Mouse (Mus musculus) kidney, adult 18-20 months (tissue): Measurements from ENCODE around the gene Thtpa.

Experiments
- DNase-seq: peaks from one replicate; pipeline ENCODE4 v3.0.0; 2021

Thtpa gene

DNA sequence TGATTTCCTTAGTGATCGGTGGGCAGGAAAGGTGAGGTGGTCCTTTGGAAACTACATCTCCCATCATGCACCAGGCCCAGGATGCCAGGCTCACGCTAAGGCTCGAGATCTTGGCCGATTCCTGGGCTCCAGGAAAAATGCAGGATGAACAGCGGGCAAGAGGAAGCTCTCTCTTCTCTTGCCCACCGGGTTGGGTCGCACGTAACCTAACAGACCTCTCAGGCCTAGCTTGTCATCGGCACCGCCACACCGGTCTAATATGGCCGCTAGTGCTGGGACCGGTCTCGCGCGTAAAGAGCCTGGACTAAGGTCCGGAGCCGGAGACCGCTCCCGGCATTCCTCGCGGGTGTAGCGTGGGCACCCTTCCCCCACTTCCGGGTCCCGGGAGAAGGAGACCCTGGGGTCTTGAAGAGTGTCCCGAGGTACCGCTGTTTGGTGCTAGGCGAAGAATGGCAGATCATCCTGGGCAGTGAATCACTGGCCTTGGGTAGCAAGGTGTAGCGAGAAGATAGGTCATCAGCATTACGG is at the start of gene Thtpa:
TSS of gene Thtpa (plus strand) at position 81 of the 528 bp plus-strand sequence.
- peak; percentile 91 for DNase-seq

DNA sequence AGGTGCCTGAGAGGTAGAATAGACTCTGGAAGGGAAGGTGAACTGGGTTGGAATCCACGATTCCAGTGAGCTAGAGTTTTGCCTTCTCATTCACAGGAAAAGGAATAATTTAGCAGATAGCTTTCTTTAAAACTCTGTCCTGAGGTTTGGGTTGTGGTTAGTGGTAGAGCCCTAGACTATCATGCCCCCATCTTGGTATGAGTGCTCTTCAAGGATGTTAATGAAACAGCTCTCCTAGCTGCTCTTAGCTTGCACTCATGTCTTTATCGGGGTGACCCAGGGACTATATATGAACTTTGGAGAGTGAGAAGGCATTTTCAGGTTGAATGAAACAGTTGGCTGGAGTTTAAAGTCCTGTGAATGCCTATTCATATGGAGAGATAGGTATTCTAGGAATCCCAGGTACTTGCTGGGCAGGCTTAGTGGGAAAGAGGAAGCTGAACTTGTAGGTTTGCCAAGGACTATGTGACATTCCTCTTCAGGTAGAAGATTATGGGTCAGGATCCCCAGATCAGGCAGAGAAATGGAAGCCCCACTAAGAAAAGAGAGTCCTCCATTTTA is 46.5 kb upstream of the Thtpa start:
- no peak for DNase-seq

DNA sequence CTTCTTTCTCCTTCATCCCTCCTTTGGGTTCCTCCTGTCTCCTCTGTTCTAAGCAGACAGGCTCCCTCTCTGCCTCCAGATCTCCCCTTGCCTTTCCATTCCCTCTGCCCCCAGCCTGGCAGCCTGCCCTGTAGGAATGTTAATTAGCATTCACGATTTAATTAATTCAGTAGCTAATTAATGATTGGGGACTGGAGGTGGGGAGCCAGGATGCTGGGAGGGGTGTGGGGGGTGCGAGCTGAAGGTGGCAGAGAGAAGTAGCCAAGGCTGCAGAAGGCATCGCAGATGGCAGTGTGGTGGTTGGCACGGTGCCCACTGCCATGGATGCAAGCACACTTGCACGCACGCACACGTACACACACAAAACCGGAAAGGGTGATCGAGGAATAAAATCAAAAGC is 42.1 kb upstream of the Thtpa start:
- peak; percentile 19 for DNase-seq

DNA sequence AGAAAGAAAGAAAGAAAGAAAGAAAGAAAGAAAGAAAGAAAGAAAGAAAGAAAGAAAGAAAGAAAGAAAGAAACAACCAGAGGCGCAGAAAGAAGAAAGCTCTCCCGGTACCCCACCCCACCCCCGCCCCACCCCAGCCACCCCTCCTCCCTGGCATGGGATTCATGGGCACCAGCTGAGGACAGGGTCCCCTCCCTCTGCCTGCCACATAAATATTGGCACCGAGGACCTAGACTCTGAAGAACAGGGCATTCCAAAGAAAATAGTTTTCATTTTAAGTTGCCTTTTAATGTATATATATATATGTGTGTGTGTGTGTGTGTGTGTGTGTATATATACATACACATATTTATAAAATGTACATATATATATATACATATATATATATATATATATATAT is 41.5 kb upstream of the Thtpa start:
- DNase-seq: no peak

DNA sequence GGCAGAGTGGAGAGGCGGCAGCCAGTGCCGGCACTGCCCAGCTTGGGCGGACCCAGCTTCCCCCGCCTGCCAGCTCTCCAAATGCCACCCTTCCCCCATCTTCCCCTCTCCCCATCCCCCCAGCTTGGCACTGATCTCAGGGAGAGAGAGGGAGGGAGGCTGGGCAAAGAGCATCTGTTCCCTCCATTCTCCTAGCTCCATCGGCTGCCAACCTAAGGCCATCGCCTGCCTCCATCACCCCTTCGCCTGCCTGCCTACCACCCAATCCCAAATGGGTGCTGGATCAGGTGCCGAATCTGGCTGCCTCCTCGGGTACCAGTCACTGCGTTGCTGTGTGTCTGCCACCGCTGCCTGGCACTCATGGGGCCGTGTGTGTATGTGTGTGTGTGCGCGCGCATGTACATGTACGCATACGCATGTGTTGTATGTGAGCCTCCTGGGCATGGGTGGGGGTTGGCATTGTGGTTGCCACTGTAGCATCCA is 40.8 kb upstream of the Thtpa start:
- peak; percentile 47 for DNase-seq

DNA sequence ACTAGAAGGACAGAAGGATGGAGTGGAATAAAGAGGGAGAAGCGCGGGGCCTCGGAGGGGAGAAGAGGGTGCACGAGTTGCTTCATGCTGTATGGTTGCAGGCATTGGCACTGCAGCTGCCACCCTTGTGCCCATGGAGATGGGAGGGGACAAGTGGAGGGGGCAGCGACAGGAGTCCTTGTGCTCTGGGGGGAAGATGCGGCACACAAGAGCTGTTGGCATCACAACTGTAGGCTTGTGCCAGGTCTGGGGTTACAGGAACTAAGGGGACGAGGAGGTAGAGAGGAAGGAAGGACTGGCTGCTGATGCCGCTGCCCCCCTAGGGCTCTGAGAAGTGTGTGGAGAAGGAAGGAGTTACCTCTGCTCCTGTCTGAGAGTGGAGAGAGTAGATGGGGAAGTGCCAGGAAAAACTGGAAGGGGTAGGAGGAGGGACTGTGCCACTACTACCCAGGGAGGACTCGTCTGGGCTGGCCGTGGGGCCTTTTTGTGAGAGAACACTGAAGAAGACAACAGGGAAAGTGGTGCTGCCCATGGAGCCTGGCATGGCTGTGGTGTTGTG is 40.3 kb upstream of the Thtpa start:
- DNase-seq: no peak

DNA sequence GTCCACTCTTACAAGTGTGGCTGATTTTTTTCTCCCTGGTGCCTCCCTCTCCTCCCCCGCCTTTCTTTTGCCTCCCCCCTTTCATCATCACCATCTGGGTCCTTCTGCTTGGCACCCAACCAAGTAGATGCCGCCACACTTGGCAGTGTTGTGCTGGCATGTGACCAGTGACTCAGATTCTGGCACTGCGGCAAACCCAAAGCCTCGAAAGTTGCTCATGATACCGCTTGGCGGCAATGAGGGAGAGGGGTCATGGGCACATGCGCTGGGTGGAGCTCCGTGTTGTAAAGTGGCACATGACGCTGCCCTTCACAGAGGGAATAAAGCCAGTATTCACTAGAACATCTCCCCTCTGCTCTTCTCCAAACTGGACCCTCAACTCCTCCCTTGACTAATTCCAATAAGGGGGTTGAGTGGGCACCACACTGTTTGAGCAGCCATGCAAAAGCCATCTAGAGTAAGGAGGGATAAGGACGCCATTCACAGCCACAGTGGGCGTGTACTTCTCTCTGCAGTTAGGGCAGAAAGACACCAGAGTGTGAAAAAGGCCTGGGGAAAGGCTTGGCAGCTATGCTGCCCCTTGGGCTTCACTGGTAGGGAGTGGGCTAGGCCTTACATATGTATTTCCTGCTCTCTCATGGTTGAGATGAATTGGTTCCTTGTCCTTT is 39.3 kb upstream of the Thtpa start:
- DNase-seq: peak; percentile 42

DNA sequence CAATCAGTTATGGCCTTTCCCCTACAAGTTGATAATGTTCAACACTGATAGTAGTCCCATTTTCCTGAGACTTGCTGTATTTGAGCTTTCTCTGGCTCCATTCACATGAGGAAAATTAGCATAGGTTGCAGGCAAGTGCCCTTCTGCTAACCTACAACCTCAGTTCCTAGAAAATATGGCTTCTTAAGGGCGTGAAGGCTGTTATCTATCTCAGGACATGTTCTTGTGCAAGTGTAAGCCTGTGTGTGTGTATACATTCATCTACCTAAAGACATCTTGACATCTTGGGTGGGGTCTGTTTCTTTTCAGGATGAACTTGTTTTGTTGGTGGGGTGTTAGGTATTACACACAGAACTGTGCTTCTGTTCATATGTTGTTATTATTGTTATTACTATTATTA is 35.6 kb upstream of the Thtpa start:
- no peak for DNase-seq

DNA sequence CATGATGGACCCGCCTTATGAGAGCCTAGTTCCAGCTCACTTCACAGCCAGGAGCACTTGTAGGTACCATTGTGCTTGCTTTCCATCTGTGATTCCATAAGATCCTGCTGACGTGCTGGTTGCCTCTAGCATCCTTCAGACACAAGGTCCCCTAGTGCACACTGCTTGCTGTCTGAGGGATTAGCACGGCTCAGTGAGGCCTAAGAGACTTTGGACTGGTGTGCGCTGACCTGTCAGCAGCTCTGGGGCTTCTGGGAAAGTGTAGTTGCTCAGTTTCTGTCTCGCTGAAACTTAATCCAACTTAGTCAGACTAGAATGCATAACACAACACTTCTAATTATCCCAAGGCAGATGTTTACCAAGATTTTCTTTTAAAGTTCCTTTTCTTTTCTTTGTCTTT is 34.7 kb upstream of the Thtpa start:
- peak; percentile 41 for DNase-seq

DNA sequence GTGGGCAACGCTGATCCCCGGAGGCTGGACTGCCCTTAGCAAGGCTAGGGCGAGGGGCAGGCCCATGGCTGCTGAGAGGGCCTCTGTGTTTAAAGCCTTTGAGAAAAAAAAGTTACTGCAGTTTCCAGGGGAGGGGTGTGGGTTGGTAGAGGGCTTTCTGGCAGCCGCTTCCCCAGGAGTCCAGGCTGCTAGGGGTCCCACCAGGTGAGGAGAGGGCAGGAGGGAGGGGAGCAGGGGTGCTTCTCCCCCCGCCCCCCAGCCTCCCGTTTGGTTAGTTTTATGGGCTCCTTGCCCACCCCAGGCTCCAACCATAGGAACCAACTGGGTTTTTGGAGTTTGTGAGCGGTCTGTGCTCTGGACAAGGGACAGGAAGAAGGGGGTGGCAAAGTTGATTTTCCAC is 32.7 kb upstream of the Thtpa start:
- DNase-seq: no peak

DNA sequence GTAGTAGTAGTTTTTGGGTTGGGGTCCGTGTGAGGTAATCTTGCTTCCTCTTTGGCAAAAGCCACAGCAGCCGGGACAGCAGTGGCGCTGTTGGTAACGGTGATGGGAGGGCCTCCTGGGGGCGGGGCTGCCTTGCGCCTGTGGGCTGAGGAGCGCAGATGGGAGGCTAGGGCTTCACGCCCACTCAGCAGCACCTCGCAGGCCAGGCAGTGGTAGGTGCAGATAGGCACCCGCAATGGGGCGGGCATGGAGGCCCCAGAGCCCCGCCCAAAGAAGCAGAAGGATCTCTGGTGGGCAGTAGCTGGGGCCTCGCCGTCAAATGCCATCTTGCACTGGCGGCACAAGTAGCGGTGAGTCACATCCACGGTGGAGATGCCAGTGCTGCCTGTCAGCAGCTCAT is 32.0 kb upstream of the Thtpa start:
- no peak for DNase-seq

DNA sequence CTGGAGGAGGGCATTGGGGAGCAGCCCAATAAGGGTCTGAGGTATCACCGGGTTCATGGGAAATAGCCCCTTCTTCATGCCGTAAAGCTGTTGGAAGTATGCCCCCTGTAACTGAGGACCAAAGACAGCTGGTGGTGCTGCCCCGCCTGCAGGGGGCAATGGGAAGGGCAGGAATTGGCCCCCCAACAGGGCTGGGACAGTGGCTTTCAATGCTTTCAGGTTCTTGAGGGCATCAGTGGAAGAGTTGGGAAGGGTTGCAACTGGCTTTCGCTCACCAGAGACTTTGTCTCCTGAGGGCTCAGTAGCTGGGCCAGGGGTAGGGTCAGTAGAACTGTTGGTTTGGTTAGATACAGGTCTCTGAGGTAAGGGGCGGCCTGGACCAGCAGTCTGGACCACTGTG is 31.5 kb upstream of the Thtpa start:
- no peak for DNase-seq

DNA sequence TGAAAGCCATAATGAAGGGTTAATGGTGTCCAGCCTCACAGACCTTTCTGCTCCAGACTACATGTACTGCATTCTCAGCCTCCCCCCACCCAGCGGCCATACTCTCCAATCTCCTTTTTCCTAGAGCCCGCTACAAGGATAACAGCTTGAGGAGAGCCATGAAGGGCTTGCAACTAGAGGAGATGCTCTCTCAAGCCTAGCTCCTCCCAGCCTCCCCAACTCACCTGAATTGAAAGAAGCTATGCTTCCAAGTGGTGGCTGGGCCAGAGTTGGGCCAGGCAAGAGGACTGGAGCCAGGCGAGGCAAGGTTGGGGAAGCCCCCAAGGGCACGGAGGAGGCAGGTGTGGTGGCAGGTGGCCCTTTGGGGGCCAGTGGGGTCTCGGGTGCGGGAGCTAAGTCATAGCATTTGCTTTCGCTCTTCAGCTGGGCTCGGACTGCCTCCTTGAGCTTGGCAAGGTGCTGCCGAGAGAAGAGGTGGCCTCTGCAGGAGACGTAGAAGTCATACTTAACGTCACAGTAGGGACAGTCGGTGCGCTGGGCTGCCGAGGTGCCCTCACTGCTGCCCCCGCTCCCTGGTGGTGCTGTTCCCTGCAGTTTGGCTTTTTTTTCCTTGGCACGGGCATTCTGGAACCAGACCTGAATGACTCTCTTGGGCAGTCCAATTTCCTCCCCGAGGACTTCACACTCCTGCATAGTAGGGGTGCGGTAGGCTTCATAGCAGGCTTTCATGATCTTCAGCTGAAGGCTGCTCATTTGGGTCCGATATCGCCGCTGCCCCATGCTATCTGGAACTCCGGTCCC is 30.8 kb upstream of the Thtpa start:
- DNase-seq: no peak

DNA sequence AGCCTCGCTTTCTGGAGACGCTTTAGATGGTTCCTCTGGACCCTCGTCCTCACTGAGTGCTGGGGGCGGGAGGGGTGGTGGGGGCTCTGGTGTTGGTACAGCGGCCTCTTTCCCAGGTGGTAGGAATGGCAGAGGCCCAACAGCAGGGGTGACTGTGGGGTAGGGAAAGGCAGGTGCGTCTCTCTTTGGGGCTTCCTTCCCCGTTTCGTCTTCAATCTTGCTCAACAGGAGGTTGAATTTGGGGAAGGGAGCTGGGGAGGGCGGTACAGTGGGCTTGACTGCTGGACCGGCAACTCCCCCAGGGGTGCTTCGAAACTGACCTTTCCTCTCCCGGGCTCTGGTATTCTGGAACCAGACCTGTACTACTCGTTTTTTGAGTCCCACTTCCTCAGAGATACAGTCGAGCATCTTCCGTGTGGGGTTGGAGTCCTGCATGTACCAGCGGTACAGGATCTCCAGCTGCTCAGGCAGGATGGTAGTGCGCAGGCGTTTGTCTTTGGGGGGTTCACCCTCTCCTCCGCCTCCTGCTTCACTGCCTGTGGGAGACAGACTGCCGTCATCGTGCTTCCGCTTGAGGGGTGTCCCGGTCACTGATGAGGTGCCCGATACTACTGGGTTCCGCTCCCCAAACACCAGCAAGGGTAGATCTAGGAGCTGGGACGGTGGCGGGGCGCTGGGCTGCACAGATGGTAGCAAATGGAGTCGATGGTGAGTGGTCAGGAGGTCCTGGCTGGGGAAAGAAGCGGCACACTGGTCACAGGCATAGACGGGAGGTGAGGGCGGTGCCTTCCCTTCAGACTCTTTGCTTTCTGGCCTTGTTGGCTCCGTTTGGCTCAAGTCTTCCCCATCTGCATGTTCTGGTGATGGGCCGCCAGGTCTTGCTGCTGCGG is 29.9 kb upstream of the Thtpa start:
- DNase-seq: no peak

DNA sequence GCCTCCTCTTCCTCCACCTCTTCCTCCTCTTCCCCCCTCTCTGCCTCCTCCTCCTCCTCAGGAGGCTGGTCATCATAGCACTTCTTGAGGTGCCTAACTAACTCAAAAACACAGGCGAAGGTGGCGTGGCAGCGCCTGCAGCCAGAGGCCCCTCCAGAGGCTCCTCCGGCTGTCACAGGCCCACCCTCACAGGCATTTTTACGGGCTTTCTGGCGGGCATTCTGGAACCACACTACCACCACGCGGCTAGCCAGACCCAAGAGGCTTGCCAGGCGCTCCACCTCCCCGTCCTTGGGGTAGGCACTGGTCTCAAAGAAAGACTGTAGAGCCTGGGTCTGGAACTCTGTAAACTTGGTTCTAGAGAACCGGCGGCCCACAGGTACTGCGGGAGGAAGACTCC is 29.2 kb upstream of the Thtpa start:
- no peak for DNase-seq

DNA sequence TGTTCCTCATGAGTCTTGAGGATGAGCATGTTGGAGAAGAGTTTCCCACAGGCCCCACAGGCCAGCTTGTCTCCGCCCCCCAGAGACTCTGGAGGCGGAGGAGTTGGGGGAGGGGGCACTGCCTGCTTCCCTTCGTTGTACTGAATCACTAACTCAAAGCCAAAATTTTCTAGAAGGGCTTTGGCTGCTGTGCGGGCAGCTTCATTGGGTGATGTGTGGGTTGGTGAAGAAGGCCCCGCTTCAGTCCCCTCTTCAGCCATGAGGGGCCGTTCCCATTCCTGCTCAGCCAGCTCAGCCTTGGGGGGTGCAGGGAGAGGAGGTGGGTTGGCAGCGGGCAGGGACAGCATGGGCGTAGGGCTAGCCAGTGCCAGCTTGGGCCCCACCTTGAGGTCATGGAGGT is 28.5 kb upstream of the Thtpa start:
- no peak for DNase-seq

DNA sequence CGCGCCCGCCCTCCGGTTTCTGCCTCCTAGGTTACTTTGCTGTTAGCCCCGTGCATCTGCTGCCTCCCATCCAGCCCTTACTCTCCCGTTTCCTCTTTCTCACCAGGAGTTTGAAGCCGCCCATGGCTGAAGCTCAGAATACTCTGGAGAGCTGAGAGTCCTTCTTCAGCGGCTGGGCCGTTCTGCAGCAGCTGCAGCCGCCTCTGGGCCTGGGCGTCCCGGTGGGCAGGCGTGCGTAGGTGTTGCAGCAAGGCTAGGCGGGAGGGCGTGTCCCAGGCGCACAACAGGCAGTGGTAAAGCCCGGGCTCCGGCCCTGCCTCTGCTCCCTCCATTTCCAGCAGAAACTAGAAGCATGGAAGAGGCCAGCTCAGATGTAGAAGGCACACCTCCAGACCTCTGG is 22.8 kb upstream of the Thtpa start:
- no peak for DNase-seq

DNA sequence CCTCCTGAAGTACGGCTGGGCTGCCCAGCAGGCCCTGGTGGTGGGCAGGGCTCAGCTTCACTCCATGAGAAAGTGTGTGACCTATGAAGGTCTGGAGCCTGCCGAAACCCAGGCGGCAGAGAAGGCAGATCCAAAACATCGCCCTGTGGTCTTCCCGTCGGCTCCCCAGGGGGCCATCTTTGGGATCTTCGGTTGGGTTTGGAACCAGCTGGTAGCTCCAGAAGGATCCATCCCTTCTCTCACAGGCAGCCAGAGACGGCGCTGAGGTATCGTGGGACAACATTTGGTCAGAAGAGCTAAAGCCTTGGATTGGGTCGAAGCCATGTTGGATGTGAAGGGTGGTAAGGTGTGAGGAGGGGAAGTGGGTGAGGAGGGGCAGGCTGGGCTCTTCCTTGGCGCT is 20.2 kb upstream of the Thtpa start:
- no peak for DNase-seq

DNA sequence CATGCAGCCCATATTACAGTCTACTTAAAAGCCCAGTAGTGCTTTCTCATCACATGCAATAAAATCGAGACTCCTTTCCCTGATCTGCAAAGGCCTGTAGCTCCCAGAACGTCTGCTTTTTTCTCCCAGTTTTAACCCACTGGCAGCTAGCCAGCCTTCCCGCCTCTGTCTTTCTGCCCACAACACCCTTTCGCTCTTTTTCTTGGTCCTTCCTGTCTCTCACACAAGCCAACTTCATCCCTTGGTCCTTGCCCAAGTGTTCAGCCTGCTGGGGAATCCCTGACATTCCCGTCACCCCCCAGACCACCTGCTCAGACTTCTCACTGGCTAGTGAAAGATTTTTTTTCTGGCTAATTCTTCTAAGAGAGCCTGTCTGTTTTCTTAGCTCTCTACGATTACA is 18.4 kb upstream of the Thtpa start:
- no peak for DNase-seq

DNA sequence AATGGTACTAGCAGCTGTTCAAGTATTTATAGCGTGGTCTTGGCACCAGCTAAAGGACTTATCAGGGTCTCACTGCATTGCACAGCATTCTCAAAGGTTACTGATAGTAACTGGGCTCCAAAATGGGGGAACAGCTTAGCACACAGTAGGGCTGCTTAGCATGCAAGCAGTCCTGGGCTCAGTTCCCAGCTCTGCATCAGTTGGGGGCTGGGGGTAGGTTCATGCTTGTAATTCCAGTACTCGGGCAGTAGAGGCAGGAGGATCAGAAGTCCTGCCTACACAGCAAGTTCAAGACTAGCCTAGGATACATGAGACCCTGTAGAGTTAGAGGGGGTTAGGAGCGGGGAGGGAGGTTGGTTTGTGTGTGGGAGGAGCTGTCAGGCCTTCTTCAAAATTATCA is 17.6 kb upstream of the Thtpa start:
- DNase-seq: no peak

DNA sequence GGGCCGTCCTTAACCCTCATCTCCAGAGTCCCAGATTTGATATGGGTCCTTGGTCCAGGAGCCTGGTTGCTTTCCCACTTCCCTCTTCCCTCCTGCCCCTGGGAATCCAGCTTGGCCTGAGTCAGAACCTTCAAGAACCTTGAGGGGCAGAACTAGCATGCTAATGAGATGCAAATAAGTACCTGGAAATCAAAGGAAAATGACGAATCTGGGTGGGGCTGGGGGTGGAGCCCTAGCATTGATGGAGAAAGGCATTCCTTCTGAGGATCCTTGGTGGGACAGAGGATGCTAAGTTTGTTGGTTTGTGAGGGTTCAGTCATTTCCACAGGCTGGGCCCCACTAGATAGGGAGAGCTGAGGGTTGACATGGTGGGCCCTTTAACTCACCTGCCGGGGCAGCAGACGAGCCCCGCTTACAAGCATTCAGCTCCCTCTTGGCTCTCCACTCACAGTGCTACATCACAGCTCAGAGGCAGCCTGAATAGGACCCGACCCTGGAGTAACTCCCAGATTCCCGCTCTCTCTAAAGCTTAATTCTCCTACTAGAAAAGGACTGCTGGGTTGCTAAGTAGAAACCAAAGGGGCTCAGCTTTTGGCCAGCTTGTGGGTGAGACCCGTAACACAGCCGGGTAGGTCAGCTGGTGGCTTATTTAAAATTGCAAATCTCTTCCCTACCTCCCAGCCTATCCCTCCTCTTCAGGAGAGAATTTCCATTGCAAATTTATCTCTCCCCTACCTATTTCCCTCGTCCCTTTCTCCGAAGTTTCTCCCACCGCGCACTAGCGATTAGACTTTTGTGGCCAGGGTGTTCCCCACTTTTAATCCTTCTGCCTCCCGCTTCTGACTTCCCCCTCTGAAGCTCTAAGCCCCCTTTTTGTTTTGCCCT is 16.9 kb upstream of the Thtpa start:
- DNase-seq: no peak
